Mouse (Mus musculus) layer of hippocampus, postnatal 14 days (tissue): ENCODE results near the gene Ahnak. TPM values are rescaled to one million over a fixed set of nuclear protein-coding genes. Genes with fewer than 3 reads are reported as not detected.
"Not testable (repeated sequence)": the region's sequence is repeated elsewhere in the genome, so short reads cannot be mapped to it uniquely, and the experiment has no call there.

Experiments
- DNase-seq, 2 experiments: peaks; one replicate each; pipeline ENCODE4 v3.0.0; 2021 to 2022; ENCODE audit warnings: low spot score in 2 of 2, mixed read lengths in 1 of 2
- total RNA-seq, 2 experiments: library from RNA; stranded (reverse); gene quantifications; 2 replicates each; pipeline ENCODE4 v1.2.3; 2021

The Ahnak gene
- total RNA-seq, 2 experiments from 2014 or later, result 20.7 to 22.5 TPM

DNA sequence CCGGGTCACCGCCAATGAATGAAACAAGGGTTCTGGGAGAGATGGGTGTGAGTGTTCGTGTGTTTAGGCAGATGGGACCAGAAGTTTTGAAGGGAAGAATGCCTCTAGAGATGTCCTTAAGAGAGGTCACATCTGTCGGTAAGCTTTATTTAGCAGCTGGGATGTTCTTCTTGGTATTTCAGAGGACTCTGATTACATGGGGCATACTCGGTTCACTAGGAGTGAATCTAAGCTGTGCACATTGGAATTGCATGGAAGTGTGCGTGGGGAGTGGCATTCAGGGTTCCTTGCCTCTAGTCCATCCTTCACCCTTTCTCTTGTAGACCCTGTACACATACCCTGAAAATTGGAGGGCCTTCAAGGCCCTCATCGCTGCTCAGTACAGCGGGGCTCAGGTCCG, 21.2 kb upstream of the Ahnak start:
- no peak for DNase-seq

DNA sequence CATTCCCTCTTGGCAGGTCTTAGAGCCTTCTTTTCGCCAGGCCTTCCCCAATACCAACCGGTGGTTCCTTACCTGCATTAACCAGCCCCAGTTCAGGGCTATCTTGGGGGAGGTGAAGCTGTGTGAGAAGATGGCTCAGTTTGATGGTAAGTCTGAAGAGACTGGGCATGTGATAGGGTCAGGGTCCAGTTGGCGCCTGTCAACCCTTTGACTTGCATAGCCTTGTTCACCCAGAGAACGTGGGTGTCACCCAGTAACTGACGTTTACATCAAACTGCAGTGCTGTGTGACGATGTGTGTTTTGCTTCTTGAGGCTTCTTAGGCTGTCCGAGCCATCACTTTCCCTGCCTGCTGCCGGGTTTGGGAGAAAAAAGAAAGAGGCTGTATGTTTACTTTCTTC, 16.6 kb upstream of the Ahnak start:
- DNase-seq, result not testable (repeated sequence)

GRCm38 (mm10) chr19:8974638-8975037, 14.4 kb upstream of the Ahnak start:
- no peak for DNase-seq

DNA sequence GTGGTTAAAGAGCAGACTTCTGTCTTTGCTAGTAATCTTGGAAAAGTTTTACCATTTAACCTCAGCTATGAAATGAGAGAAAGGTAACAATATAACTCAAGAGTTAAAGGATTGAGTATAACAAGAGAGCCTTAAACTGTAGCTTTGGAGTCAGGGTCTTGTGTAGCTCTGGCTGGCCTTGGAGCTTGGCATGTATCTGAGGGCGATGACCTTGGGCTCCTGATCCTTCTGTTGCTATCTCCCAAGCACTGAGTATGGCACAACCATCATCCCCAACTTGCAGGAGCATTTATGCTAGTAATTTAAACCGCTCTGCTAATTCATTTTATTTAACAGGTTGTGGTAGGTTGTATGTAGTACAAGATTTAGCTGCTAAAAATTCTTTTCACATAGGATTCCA, 13.6 kb upstream of the Ahnak start:
- DNase-seq, result no peak

DNA sequence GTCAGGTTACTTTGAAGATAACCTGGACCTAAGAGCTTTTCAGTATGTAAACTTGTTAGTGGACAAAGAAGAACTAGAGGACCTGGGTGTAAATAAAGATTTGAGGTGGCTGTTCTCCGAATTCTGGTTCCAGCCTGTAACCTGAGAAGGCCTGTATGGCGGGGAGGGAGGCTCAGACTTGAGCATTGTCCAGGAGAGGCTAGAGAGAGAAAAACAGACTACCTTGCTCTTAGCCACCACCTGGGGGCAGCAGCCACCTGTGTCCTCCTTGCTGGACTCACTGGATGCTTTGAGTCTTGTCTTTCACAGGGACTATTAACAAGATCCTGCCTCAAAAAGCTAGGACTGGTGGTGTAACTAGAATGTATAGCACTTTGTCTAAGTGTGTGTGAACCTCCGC, 12.5 kb upstream of the Ahnak start:
- no peak for DNase-seq

DNA sequence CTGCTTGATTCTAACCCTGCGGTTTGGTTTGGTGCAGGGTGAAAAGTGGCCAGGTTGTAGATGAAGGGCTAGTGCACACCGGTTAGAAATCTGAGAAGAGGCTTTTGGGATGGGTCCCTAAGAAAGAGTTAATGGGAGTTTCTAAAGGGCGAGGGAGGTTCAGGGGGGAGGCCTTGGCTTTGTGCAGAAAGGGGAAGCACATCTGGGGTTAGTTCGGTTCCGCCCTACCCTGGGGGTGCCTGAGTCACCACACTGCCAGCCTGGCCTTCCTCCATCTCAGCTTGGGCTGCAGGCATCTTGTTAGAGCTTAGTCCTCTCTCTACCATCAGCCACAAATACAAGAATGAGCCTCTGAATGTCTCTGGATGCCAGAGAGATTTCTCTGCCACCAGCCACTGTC, 8.3 kb upstream of the Ahnak start:
- no peak for DNase-seq

DNA sequence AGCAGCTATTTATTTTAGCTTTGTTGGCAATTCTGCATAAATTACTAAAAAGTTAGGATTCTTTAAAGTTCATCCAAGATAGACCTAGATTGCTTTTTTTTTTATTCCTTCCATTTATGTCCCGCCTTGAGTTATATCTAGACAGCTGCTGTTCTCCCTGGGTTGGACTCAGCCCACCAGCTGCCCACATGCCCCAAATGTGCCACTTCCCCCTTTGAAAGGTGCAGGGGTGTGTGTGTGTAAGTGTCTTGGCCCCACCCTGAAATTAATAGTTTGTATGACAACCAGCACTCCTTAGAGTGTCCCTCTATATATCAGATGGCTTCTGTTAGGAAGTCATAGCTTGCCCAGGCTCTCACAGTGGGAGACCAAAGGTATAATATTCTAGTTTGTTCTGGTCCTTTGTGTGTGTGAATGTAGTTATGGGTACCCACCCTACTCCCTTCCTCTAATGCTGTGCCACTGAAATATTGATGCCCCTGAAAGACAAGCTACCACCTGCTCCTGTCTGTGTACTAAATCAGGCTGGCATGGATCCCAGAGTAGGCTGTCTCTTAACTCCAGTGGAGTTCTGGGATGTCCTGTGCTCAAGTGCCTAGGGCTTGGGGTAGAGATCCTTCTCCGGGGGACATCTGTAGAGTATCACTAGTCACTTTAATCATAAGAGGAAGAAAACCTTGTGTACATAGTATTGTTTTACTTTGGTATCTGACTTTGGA, 7.5 kb upstream of the Ahnak start:
- DNase-seq, result peak in 1 of 2 experiments; percentile 50

DNA sequence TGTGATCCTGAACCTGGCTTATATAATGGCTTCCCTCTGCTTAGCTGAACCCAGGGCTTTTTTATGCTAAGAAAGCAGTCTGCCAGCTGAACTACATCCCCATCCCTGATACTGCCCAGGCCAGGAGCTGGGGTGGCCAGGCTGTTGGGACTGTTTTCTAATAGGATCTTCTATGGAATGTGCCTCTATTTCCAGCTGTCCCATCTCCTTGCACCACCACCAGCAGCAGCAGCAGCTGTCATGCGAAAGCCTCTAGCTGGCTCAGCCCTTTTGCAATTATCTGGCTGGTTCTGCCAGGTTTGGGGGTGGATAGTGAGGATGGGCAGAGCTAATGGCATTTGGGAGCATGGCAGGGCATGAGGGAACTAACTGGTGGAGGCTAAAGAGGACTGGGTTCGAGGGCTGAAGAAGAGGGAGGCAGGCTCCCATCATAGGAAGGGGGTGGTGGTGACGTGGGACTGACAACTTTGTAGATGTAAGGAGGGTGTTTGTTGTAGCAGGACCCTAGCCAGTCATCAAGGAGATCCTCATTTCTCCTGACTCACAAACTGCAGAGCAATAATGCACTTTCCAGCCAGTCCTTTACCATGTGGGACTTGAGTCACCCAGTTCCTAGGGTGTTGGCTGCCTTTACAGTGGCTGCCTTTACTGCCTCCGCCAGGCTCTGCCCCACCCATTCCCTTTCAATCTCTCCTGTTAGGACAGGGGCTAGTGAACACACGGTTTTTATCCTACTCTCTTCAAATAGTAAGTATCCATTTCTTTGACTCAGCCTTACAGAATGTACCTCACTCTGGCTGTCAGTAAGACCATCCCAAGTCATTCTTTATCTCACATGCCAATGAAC, 6.6 kb upstream of the Ahnak start:
- DNase-seq, result no peak

DNA sequence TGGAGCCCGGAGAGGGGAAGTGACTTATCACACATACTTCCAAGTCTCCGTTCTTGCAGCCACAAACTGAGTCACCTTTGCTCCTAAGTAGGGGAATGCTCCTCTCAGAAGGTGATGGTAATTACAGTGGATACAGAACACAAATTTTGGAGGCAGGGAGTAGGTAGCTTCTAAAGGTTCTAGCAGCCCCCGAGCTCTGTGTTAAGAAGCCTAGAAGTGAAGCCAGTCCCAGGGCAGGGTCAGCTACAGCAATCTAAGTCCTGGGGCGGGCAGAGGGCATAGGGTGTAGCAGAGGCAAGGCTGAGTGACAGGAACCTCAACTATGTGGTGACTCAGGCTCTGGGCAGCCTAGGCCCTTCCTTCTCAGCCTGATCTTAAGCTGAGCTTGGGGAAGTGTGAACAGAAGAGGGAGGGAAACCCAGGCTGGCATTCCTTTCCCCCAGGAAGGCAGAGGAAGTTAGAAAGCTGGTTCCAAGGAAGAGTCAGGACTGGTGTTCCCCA, 5.9 kb upstream of the Ahnak start:
- no peak for DNase-seq

DNA sequence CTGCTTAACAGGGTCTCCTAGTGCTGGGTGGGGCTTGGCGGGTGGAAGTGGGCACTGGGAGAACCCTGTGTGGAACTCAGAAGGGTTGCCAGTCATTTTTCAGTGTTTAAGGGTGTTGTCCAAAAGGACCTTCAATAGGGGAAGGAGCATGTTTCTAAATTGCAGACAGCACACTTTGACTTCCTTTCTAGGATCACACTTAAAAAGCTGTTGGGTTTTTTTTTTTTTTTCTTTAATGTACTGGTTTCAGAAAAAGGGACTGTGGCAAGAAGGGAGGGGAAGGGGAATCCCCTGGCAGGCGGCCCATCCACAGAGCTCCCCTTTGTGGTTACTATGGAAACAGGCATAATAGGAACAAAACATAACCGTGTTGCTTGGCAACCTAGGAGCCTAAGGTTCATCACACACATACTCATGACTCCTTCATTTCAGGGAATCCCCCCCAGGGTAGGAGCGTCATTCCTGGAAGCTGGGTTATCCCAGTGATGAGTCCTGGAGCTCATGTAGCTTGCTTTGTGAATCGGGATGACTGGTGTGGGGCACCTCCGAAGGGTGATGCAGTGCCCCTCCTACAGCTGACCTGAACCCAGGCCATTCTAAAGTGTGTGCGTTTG, 4.7 kb upstream of the Ahnak start:
- peak in 1 of 2 experiments; percentile 53 for DNase-seq

DNA sequence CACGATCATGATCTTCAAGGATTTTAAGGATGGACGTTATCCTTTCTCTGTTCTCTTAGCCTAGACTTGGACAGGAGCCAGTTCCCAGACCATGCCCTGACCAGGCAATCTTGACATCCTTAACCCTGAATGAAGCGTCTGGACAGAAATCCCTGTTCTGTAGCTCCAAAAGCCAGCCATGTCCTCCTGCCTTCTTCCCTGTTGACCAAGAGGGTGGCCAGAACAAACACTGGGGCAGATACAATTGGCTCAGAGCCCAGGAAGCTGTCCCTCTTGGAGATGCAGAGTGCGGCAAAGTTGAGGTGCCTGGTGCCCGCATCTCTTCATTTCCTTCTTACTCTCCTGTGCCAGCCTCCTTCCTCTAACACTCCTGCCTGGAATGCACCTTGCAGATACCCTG, 3.2 kb upstream of the Ahnak start:
- DNase-seq, result no peak

GRCm38 (mm10) chr19:8987816-8988215, 1.3 kb upstream of the Ahnak start:
- DNase-seq, result no peak

DNA sequence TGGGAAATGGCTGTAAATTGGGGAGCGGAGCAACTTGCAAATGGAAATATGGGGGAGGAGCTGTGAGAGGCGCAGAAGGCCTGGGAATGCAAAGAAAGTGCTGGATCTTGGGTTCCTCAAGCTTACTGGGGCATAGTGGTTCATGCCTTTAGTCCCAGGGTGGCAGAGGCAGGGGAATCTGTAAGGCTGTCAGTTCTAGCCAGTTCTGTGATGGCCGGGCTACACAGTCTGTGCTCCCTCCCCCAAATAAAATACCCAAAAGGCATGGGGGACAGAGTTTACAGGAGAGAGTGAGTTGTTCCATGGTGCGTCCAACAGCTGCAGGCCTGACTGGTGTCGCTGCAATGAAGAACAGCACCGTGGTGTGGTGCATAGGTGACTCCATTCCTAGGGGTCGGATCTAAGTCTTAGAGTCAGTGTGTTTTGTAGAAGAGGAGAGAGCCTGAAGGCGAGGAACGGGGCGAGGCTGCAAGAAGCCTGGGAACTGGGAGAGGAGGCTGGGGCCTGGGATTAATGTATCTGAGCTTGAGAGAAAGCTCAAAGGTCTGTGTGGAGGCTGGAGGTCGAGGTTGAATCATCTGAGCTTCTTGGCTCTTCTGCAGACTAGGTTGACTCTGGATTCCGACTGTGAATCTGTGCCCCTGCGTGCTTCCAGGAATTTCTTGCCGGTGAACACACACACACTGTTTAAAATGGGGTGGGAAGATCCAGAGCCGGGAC, 578 bp upstream of the Ahnak start:
- no peak for DNase-seq

DNA sequence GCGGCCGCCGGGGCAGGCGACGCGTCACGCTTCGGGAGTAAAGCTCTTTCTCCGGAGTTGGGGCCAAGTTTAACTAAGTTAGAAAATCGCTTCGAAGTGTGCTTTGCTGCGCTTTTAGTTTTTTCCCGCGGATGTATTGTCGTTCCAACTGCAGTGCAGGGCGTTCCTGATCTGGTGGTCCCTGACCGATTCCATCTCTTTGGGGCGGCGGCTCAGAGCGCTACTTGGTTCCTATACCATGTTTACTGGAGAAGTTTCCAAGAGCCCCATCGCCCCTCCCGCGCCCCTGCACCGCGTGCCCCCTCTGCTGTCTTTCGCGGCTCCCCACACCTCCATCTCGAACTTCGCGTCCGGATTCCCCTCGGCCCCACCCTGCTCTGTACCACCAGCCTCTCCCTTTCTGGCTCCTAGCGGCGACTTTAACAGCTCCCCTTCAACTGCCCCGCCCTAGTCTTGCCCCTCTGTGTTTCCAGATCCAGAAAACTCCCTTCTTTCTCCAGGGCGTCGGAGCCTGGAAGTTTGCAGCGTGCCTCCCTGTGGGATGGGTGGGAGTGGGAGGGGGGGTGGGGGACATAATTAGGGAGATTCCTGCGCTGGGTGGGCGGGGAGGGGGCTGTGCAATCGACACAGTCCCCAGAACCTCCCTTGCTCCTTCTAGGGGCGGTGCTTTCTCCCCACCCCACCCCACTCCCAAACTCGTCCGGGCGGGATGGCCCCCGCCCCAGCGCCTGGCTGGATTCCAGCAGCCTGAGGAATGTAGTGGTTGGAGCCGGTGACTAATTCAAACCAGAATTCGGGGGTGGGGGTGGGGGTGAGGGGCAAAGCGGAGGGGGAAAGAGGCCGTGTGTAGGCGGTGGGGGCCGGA, 715 bp downstream of the Ahnak start:
- no peak for DNase-seq

DNA sequence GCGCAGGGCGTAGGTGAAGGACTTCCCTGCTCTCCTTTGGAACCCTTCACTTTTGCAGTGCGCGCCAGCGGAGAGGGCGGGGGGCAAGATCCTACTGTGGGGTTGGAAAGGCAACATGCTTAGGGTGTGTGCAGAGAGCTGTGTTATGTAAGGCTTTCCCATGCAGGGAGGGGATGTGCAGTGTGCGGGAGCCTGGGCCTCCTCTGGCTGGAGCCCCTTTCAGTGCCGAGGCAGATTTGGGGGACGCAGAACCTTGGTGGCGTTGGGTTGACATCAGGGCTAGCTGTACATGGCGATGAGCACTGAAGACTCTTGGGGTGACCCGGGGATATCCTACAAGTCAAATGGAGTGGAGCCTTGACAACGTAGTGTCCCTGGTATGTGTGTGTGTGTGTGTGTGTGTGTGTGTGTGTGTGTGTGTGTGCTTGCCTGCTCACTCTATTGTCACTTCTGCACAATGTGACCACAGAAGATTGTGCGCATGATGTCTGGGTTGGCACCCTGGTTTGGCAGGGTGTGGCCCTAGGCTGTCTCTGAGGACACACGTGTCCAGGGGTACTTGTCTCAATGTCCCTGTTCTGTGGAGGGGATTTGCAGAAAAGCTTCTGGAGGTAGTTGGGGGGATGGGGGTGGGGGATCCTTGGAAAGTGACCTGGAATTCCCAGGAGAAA, 1.5 kb downstream of the Ahnak start:
- DNase-seq, result no peak

DNA sequence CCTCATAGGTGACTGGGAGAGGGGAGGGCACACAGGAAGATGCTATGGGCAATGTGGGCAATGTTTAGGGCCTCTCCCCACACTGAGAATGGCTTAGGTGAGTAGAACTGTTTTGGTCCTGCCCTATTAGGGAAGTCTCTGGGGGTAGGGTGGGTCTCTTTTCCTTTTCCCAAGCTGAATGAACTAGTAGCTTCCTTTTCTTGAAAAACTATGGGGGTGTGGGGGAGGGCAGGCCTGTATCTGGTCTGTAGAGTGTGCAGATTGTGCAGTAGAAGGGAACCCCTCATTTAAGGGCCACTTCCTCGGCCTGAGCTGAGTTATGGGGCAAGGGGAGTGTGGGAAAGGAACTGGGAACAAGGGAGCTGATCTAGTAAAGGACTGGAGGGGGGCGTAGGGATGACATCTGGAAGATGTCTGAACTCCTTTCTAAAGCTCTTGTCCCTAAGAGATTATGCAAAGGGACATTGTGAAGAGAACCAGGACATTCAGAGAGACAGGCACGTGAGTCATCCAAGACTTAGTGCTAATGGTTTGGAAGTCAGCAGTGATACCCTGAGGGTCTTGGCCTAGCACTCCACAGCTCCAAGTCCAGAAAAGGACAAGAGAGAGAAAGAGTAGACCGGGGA, 2.3 kb downstream of the Ahnak start:
- no peak for DNase-seq

GRCm38 (mm10) chr19:8991871-8992735, 3.0 kb downstream of the Ahnak start:
- no peak for DNase-seq
